Mouse (Mus musculus): ENCODE measurements around the gene 1700011L22Rik. TPM values are rescaled to one million over a fixed set of nuclear protein-coding genes. Genes with fewer than 3 reads are reported as not detected.

1700011L22Rik gene
- polyA plus RNA-seq, 1 experiment from 2014 or later: not detected

DNA sequence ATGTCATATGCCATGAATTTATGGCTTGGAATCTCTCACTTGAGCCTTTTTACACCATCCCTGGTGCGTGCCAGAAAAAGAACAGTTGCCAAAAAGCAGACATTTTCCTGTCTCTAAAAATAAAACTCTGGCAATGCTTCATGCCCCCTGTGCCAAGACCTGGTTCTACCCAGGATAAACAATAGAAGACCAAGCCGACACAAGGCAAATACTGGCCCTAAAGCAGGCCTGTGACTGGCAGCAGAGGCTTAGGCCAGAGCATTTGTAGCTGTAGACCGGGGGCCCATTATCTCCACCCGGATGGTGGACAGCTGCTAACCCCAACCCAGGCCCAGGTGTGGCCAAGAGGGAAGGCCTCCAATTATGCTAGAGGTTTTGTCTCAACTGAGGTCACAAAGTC lies 41.5 kb downstream of the 1700011L22Rik start:
- Histone ChIP-seq H3K36me3 (ENCODE audit: control insufficient read depth, insufficient read depth) (no peaks in the 10 kb centered on the region), H3K27ac (ENCODE audit: low read length) (peak overlapping the region; percentile 44), H3K4me2 (ENCODE audit: low read depth, low read length) (no peak overlapping the region), H3K9me3 (replicated peaks; ENCODE audit: control insufficient read depth, low read length) (0 out of 2 replicates have a peak, but pooled peaks cover 2% of the 10 kb centered on the region), H3K9ac (ENCODE audit: low read length) (no peak overlapping the region), H3K4me1 (ENCODE audit: control insufficient read depth, insufficient read depth, low read length) (peaks cover 36% of the 10 kb centered on the region), H3K4me3 (ENCODE audit: low read length) (no peak overlapping the region), H3K27me3 (ENCODE audit: control insufficient read depth, insufficient read depth, low read length) (no peaks in the 10 kb centered on the region)
- WGBS: 46% methylated on average over 4 of the region's 4 CpGs
- no peak for ATAC-seq (replicated peaks; ENCODE audit: extremely low read depth, insufficient read depth, low FRiP score)

DNA sequence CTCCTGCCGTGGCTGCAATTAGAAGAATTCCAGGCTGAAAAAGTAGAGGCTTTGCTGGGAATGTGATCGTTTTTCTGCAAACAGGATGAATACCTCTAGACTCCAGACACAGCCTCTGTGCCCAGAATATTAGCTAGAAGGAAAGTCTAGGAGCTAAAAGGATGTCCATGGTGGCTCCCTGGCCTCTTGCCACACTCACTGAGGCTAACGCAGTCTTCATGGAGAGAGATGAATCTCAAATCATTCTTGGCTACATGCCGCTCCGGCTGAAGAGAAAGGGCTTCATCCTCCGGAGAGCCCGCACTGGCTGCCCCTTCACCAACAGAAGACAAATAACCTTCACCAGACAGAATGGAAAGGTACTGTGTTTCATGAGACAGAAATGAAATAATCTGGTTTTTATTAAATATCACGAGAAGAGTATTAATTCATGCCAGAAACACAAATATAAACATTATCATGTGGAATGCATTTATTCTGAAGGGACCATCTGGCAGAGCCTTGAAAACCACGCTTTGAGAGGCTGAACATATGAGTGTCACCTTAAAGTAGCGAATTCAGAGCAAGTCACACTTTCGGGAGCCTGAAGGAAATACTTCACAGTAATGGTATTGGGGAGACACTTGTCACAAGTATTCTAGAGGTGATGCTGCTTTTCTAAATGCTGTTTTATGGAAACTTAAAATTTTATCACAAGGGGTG lies 46.8 kb downstream of the 1700011L22Rik start:
- no peak overlapping the region for H3K9ac ChIP-seq (ENCODE audit: low read length)
- H3K4me3 ChIP-seq (ENCODE audit: low read length): no peak overlapping the region
- no peak overlapping the region for H3K4me2 ChIP-seq (ENCODE audit: low read depth, low read length)
- H3K27me3 ChIP-seq (ENCODE audit: control insufficient read depth, insufficient read depth, low read length): no peaks in the 10 kb centered on the region
- ATAC-seq (replicated peaks; ENCODE audit: extremely low read depth, insufficient read depth, low FRiP score): no peak
- no peaks in the 10 kb centered on the region for H3K4me1 ChIP-seq (ENCODE audit: control insufficient read depth, insufficient read depth, low read length)
- no peaks in the 10 kb centered on the region for H3K36me3 ChIP-seq (ENCODE audit: control insufficient read depth, insufficient read depth)
- 73% methylated on average over 11 of the region's 11 CpGs for WGBS
- no peak overlapping the region for H3K27ac ChIP-seq (ENCODE audit: low read length)
- H3K9me3 ChIP-seq (replicated peaks; ENCODE audit: control insufficient read depth, low read length): 0 out of 2 replicates have a peak, but pooled peaks cover 2% of the 10 kb centered on the region

GRCm38 (mm10) chr8:79198675-79199074 lies 49.7 kb downstream of the 1700011L22Rik start:
- no peaks in the 10 kb centered on the region for H3K27me3 ChIP-seq (ENCODE audit: control insufficient read depth, insufficient read depth, low read length)
- no peak overlapping the region for H3K27ac ChIP-seq (ENCODE audit: low read length)
- no peaks in the 10 kb centered on the region for H3K9me3 ChIP-seq (replicated peaks; ENCODE audit: control insufficient read depth, low read length)
- no peaks in the 10 kb centered on the region for H3K4me1 ChIP-seq (ENCODE audit: control insufficient read depth, insufficient read depth, low read length)
- no peaks in the 10 kb centered on the region; the same call in 1 of the 2 replicates for H3K36me3 ChIP-seq (ENCODE audit: control insufficient read depth, insufficient read depth)
- no peak for ATAC-seq (replicated peaks; ENCODE audit: extremely low read depth, insufficient read depth, low FRiP score)
- H3K9ac ChIP-seq (ENCODE audit: low read length): no peak overlapping the region
- no peak overlapping the region for H3K4me2 ChIP-seq (ENCODE audit: low read depth, low read length)
- no peak overlapping the region for H3K4me3 ChIP-seq (ENCODE audit: low read length)
- 84% methylated on average over 3 of the region's 3 CpGs for WGBS

GRCm38 (mm10) chr8:79196481-79196880 lies 51.9 kb downstream of the 1700011L22Rik start:
- no peaks in the 10 kb centered on the region; the same call in 1 of the 2 replicates for H3K36me3 ChIP-seq (ENCODE audit: control insufficient read depth, insufficient read depth)
- no peak overlapping the region for H3K27ac ChIP-seq (ENCODE audit: low read length)
- no peaks in the 10 kb centered on the region for H3K27me3 ChIP-seq (ENCODE audit: control insufficient read depth, insufficient read depth, low read length)
- no peak overlapping the region for H3K9ac ChIP-seq (ENCODE audit: low read length)
- H3K4me3 ChIP-seq (ENCODE audit: low read length): no peak overlapping the region
- WGBS: 86% methylated on average over 4 of the region's 4 CpGs
- no peaks in the 10 kb centered on the region for H3K9me3 ChIP-seq (replicated peaks; ENCODE audit: control insufficient read depth, low read length)
- no peak overlapping the region for H3K4me2 ChIP-seq (ENCODE audit: low read depth, low read length)
- ATAC-seq (replicated peaks; ENCODE audit: extremely low read depth, insufficient read depth, low FRiP score): no peak
- H3K4me1 ChIP-seq (ENCODE audit: control insufficient read depth, insufficient read depth, low read length): no peaks in the 10 kb centered on the region

DNA sequence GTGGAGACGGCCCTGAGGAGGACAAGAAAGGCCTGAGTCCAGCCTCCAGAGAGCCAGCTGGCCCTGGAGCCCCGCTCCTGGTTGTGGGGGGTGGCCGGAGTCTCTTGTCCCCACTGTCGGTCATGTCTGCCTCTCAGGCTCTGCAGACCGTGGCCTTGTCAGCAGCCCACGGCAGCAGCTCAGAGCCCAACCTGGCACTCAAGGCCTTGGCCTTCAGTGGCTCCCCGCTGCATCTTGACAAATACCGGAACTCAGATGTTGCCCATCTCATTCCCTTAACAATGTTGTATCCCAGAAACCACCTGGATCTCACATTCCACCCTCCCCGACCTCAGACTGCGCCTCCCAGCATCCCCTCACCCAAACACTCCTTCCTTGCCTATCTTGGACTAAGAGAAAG lies 58.3 kb downstream of the 1700011L22Rik start:
- Histone ChIP-seq H3K4me2 (ENCODE audit: low read depth, low read length) (no peak overlapping the region), H3K9me3 (replicated peaks; ENCODE audit: control insufficient read depth, low read length) (no peaks in the 10 kb centered on the region), H3K27ac (ENCODE audit: low read length) (no peak overlapping the region), H3K36me3 (ENCODE audit: control insufficient read depth, insufficient read depth) (peaks cover 34% of the 10 kb centered on the region), H3K9ac (ENCODE audit: low read length) (no peak overlapping the region), H3K27me3 (ENCODE audit: control insufficient read depth, insufficient read depth, low read length) (no peaks in the 10 kb centered on the region), H3K4me1 (ENCODE audit: control insufficient read depth, insufficient read depth, low read length) (no peaks in the 10 kb centered on the region), H3K4me3 (ENCODE audit: low read length) (no peak overlapping the region)
- WGBS: 88% methylated on average over 10 of the region's 10 CpGs
- ATAC-seq (replicated peaks; ENCODE audit: extremely low read depth, insufficient read depth, low FRiP score): no peak

DNA sequence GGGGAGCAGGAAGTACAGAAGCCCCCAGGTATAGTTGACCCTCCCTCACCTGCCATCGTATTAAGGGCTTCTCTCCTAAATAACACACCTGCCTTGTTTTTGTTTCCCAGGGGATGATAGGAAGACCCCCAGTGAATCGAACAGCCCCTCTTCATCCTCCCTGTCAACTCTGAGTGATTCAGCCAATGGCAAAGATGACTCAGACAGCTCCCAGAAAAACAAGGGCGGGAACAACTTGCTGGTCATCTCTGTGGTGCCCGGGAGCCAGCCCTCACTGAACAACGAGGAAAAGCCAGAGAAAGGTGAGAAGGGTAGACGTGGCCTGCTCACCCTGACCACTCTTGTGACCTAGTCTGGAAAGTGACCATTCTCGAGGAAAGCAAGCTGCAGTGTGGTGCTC lies 62.9 kb downstream of the 1700011L22Rik start:
- H3K27ac ChIP-seq (ENCODE audit: low read length): no peak overlapping the region
- no peaks in the 10 kb centered on the region for H3K9me3 ChIP-seq (replicated peaks; ENCODE audit: control insufficient read depth, low read length)
- no peak for ATAC-seq (replicated peaks; ENCODE audit: extremely low read depth, insufficient read depth, low FRiP score)
- no peaks in the 10 kb centered on the region for H3K27me3 ChIP-seq (ENCODE audit: control insufficient read depth, insufficient read depth, low read length)
- no peaks in the 10 kb centered on the region for H3K4me1 ChIP-seq (ENCODE audit: control insufficient read depth, insufficient read depth, low read length)
- 77% methylated on average over 7 of the region's 7 CpGs for WGBS
- peaks cover 53% of the 10 kb centered on the region for H3K36me3 ChIP-seq (ENCODE audit: control insufficient read depth, insufficient read depth)
- H3K4me2 ChIP-seq (ENCODE audit: low read depth, low read length): no peak overlapping the region
- H3K4me3 ChIP-seq (ENCODE audit: low read length): no peak overlapping the region
- H3K9ac ChIP-seq (ENCODE audit: low read length): no peak overlapping the region

DNA sequence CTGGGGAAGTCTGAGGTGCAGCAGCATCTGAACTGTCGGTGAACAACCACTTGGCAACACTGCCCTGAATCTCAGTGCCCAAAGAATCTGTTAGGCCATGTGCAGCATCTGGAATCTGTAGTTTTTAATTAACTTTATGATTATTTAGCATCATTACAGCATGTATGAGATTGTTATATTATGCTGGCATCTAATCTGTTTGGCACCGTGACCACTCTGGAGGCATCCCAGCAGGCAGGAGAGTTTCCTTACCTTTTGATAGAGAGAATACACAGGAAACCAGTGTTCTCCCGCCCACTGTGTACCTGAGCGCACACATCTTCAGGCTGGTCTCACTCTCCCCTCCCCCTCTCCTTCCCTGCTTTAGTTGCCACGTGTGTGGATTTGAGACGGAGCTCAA lies 68.7 kb downstream of the 1700011L22Rik start:
- H3K27ac ChIP-seq (ENCODE audit: low read length): no peak overlapping the region
- H3K4me3 ChIP-seq (ENCODE audit: low read length): no peak overlapping the region
- no peaks in the 10 kb centered on the region for H3K9me3 ChIP-seq (replicated peaks; ENCODE audit: control insufficient read depth, low read length)
- no peak overlapping the region for H3K4me2 ChIP-seq (ENCODE audit: low read depth, low read length)
- ATAC-seq (replicated peaks; ENCODE audit: extremely low read depth, insufficient read depth, low FRiP score): no peak
- 84% methylated on average over 6 of the region's 6 CpGs for WGBS
- no peaks in the 10 kb centered on the region for H3K27me3 ChIP-seq (ENCODE audit: control insufficient read depth, insufficient read depth, low read length)
- peaks cover 39% of the 10 kb centered on the region for H3K36me3 ChIP-seq (ENCODE audit: control insufficient read depth, insufficient read depth)
- no peaks in the 10 kb centered on the region for H3K4me1 ChIP-seq (ENCODE audit: control insufficient read depth, insufficient read depth, low read length)
- H3K9ac ChIP-seq (ENCODE audit: low read length): no peak overlapping the region

GRCm38 (mm10) chr8:79175991-79176390 lies 72.4 kb downstream of the 1700011L22Rik start:
- no peak overlapping the region for H3K4me3 ChIP-seq (ENCODE audit: low read length)

GRCm38 (mm10) chr8:79173606-79174005 lies 74.8 kb downstream of the 1700011L22Rik start:
- Histone ChIP-seq H3K36me3 (ENCODE audit: control insufficient read depth, insufficient read depth) (peaks cover 3% of the 10 kb centered on the region; the same call in 1 of the 2 replicates), H3K4me2 (ENCODE audit: low read depth, low read length) (no peak overlapping the region), H3K9ac (ENCODE audit: low read length) (no peak overlapping the region), H3K9me3 (replicated peaks; ENCODE audit: control insufficient read depth, low read length) (no peaks in the 10 kb centered on the region), H3K27ac (ENCODE audit: low read length) (no peak overlapping the region), H3K4me3 (ENCODE audit: low read length) (no peak overlapping the region), H3K4me1 (ENCODE audit: control insufficient read depth, insufficient read depth, low read length) (peaks cover 12% of the 10 kb centered on the region), H3K27me3 (ENCODE audit: control insufficient read depth, insufficient read depth, low read length) (no peaks in the 10 kb centered on the region)
- 50% methylated on average over 4 of the region's 4 CpGs for WGBS
- ATAC-seq (replicated peaks; ENCODE audit: extremely low read depth, insufficient read depth, low FRiP score): 0 out of 2 replicates have a peak, but pooled peaks have one; percentile 6

More at GRCm38 (mm10) chr8:79175991-79176390, 72.4 kb downstream of the 1700011L22Rik start:
- Histone ChIP-seq H3K4me2 (ENCODE audit: low read depth, low read length) (no peak overlapping the region), H3K9ac (ENCODE audit: low read length) (no peak overlapping the region), H3K27me3 (ENCODE audit: control insufficient read depth, insufficient read depth, low read length) (no peaks in the 10 kb centered on the region), H3K36me3 (ENCODE audit: control insufficient read depth, insufficient read depth) (peaks cover 15% of the 10 kb centered on the region), H3K27ac (ENCODE audit: low read length) (no peak overlapping the region), H3K9me3 (replicated peaks; ENCODE audit: control insufficient read depth, low read length) (no peaks in the 10 kb centered on the region), H3K4me1 (ENCODE audit: control insufficient read depth, insufficient read depth, low read length) (peaks cover 12% of the 10 kb centered on the region)
- ATAC-seq (replicated peaks; ENCODE audit: extremely low read depth, insufficient read depth, low FRiP score): no peak
- WGBS: 61% methylated on average over 4 of the region's 4 CpGs

Data from heart, embryonic 16.5 days (tissue).